Mouse (Mus musculus) CH12.LX (cell line): ENCODE results near the gene Foxn2. TPM values are rescaled to one million over a fixed set of nuclear protein-coding genes. Genes with fewer than 3 reads are reported as not detected.
A peak's percentile ranks its signal among the peaks of the same experiment; 100 is the strongest.

Experiments used
- DNase-seq: peaks from one replicate; pipeline ENCODE4 v3.0.0-alpha.2; 2013; ENCODE audit errors: extremely low read depth
- H3K27ac ChIP-seq: 2 replicates; pipeline ENCODE4 v1.5.1; 2012; ENCODE audit warnings: low read depth, mild to moderate bottlenecking, control low read depth, moderate library complexity; ENCODE audit not compliant: insufficient read depth
- H3K27me3 ChIP-seq: replicated peaks from 2 replicates; pipeline ENCODE3; 2012; ENCODE audit warnings: inconsistent platforms
- H3K36me3 ChIP-seq, 2 experiments: replicated peaks in 1 of 2; 2 replicates each; pipeline versions ENCODE3 to v1.6.1; 2012; ENCODE audit warnings: inconsistent platforms in 1 of 2, low read length in 1 of 2, mild to moderate bottlenecking in 1 of 2, mixed read lengths in 1 of 2, moderate library complexity in 1 of 2; ENCODE audit not compliant: control insufficient read depth in 1 of 2, insufficient read depth in 1 of 2
- H3K4me1 ChIP-seq, 2 experiments: 2 replicates each; pipeline ENCODE4 v1.6.1; 2012; ENCODE audit warnings: inconsistent platforms in 1 of 2, moderate library complexity in 1 of 2; ENCODE audit not compliant: insufficient read depth in 2 of 2, control insufficient read depth in 1 of 2
- H3K4me2 ChIP-seq: 2 replicates; pipeline ENCODE4 v1.6.1; 2012; ENCODE audit warnings: low read depth, mild to moderate bottlenecking, control low read depth; ENCODE audit not compliant: poor library complexity, insufficient read depth, severe bottlenecking
- H3K4me3 ChIP-seq, 3 experiments: fragments of 150-350 bp in 1 of 3; sonication (generic) in 1 of 3; replicated peaks in 1 of 3; 2 replicates each; pipeline versions ENCODE3 to v1.5.1; 2011 to 2012; ENCODE audit warnings: low read depth in 2 of 3, low read length in 2 of 3, mild to moderate bottlenecking in 2 of 3, moderate library complexity in 2 of 3, control low read depth in 1 of 3, improper control_type of control experiment in 1 of 3, inconsistent platforms in 1 of 3, mixed read lengths in 1 of 3; ENCODE audit not compliant: poor library complexity in 1 of 3
- H3K79me2 ChIP-seq: replicated peaks from 2 replicates; pipeline ENCODE4 v1.6.1; 2012; ENCODE audit warnings: mild to moderate bottlenecking, moderate library complexity; ENCODE audit not compliant: control insufficient read depth, poor library complexity, insufficient read depth, severe bottlenecking; ENCODE audit errors: extremely low read depth
- H3K9ac ChIP-seq: 2 replicates; pipeline ENCODE4 v1.6.1; 2012; ENCODE audit warnings: low read depth, mild to moderate bottlenecking, control low read depth, moderate library complexity; ENCODE audit not compliant: insufficient read depth
- H3K9me3 ChIP-seq: replicated peaks from 2 replicates; pipeline ENCODE3; 2012; ENCODE audit warnings: low read length, inconsistent platforms, mixed read lengths
- BHLHE40 ChIP-seq: IDR thresholded peaks from 2 replicates; pipeline ENCODE4 v1.6.1; 2011; ENCODE audit warnings: mild to moderate bottlenecking, low read depth, low read length, improper control_type of control experiment
- CHD2 ChIP-seq: IDR thresholded peaks from 2 replicates; pipeline ENCODE4 v1.6.1; 2011; ENCODE audit warnings: low read length, improper control_type of control experiment
- CTCF ChIP-seq, 2 experiments: IDR thresholded peaks in 1 of 2; conservative IDR thresholded peaks in 1 of 2; 2 replicates each; pipeline ENCODE4 v1.5.1; 2011 to 2012; ENCODE audit warnings: low read depth in 2 of 2, low read length in 2 of 2, improper control_type of control experiment in 1 of 2, inconsistent platforms in 1 of 2, mild to moderate bottlenecking in 1 of 2, moderate library complexity in 1 of 2
- E2F4 ChIP-seq: IDR thresholded peaks from 2 replicates; pipeline ENCODE4 v1.6.1; 2011; ENCODE audit warnings: low read depth, low read length, improper control_type of control experiment; ENCODE audit not compliant: insufficient replicate concordance
- ELF1 ChIP-seq: IDR thresholded peaks from 2 replicates; pipeline ENCODE4 v1.6.1; 2014; ENCODE audit warnings: low read depth, mild to moderate bottlenecking, inconsistent platforms, low read length, improper control_type of control experiment
- ETS1 ChIP-seq: conservative IDR thresholded peaks from 2 replicates; pipeline ENCODE4 v1.6.1; 2012; ENCODE audit warnings: low read depth, mild to moderate bottlenecking, inconsistent platforms, low read length, improper control_type of control experiment, moderate library complexity
- GABPA ChIP-seq: IDR thresholded peaks from 2 replicates; pipeline ENCODE4 v1.6.1; 2012; ENCODE audit warnings: low read depth, low read length, improper control_type of control experiment, inconsistent platforms; ENCODE audit not compliant: insufficient replicate concordance
- IRF4 ChIP-seq: IDR thresholded peaks from 2 replicates; pipeline ENCODE4 v1.6.1; 2014; ENCODE audit warnings: low read depth, mild to moderate bottlenecking, inconsistent platforms, low read length, improper control_type of control experiment
- JUN ChIP-seq: IDR thresholded peaks from 2 replicates; pipeline ENCODE4 v1.6.1; 2011; ENCODE audit warnings: low read depth, mild to moderate bottlenecking, low read length, improper control_type of control experiment, moderate library complexity; ENCODE audit not compliant: insufficient read depth
- JUND ChIP-seq: conservative IDR thresholded peaks from 2 replicates; pipeline ENCODE4 v1.6.1; 2011; ENCODE audit warnings: low read depth, low read length, improper control_type of control experiment
- MAFK ChIP-seq: IDR thresholded peaks from 2 replicates; pipeline ENCODE4 v1.6.1; 2011; ENCODE audit warnings: low read length, improper control_type of control experiment; ENCODE audit not compliant: insufficient replicate concordance
- MAZ ChIP-seq: IDR thresholded peaks from 2 replicates; pipeline ENCODE4 v1.6.1; 2012; ENCODE audit warnings: low read depth, mild to moderate bottlenecking, inconsistent platforms, low read length, improper control_type of control experiment, moderate library complexity
- MEF2A ChIP-seq: IDR thresholded peaks from 2 replicates; pipeline ENCODE4 v1.6.1; 2014; ENCODE audit warnings: low read depth, mild to moderate bottlenecking, inconsistent platforms, low read length, improper control_type of control experiment, borderline replicate concordance
- MYC ChIP-seq: IDR thresholded peaks from 2 replicates; pipeline ENCODE4 v1.6.1; 2011; ENCODE audit warnings: low read depth, mild to moderate bottlenecking, improper control_type of control experiment, low read length
- NELFE ChIP-seq: IDR thresholded peaks from 2 replicates; pipeline ENCODE4 v1.6.1; 2011; ENCODE audit warnings: low read depth, low read length, improper control_type of control experiment
- NRF1 ChIP-seq: IDR thresholded peaks from 2 replicates; pipeline ENCODE4 v1.6.1; 2014; ENCODE audit warnings: low read depth, mild to moderate bottlenecking, inconsistent platforms, low read length, improper control_type of control experiment, moderate library complexity
- PAX5 ChIP-seq: IDR thresholded peaks from 2 replicates; pipeline ENCODE4 v1.6.1; 2012; ENCODE audit warnings: low read length, inconsistent platforms, mixed read lengths
- POLR2A ChIP-seq: IDR thresholded peaks from 2 replicates; pipeline ENCODE4 v1.6.1; 2011; ENCODE audit warnings: low read depth, mild to moderate bottlenecking, improper control_type of control experiment, low read length
- RAD21 ChIP-seq: IDR thresholded peaks from 2 replicates; pipeline ENCODE4 v1.6.1; 2011; ENCODE audit warnings: low read depth, mild to moderate bottlenecking, low read length, improper control_type of control experiment, moderate library complexity
- RCOR1 ChIP-seq: conservative IDR thresholded peaks from 2 replicates; pipeline ENCODE4 v1.6.1; 2012; ENCODE audit warnings: low read depth, mild to moderate bottlenecking, inconsistent platforms, low read length, improper control_type of control experiment
- SMC3 ChIP-seq: IDR thresholded peaks from 2 replicates; pipeline ENCODE4 v1.6.1; 2011; ENCODE audit warnings: low read depth, low read length, improper control_type of control experiment
- TBP ChIP-seq: conservative IDR thresholded peaks from 2 replicates; pipeline ENCODE4 v1.6.1; 2011; ENCODE audit warnings: low read depth, low read length, improper control_type of control experiment
- TCF12 ChIP-seq: IDR thresholded peaks from 2 replicates; pipeline ENCODE4 v1.6.1; 2014; ENCODE audit warnings: low read depth, mild to moderate bottlenecking, inconsistent platforms, low read length, improper control_type of control experiment
- UBTF ChIP-seq: IDR thresholded peaks from 2 replicates; pipeline ENCODE4 v1.6.1; 2012; ENCODE audit warnings: low read depth, mild to moderate bottlenecking, inconsistent platforms, low read length, improper control_type of control experiment, moderate library complexity
- USF1 ChIP-seq: IDR thresholded peaks from 2 replicates; pipeline ENCODE4 v1.6.1; 2014; ENCODE audit warnings: low read depth, mild to moderate bottlenecking, inconsistent platforms, low read length, improper control_type of control experiment
- USF2 ChIP-seq: conservative IDR thresholded peaks from 2 replicates; pipeline ENCODE4 v1.6.1; 2011; ENCODE audit warnings: low read depth, low read length, improper control_type of control experiment
- ZC3H11A ChIP-seq: IDR thresholded peaks from 2 replicates; pipeline ENCODE4 v1.6.1; 2012; ENCODE audit warnings: low read depth, mild to moderate bottlenecking, inconsistent platforms, low read length, improper control_type of control experiment
- ZKSCAN1 ChIP-seq: IDR thresholded peaks from 2 replicates; pipeline ENCODE4 v1.6.1; 2012; ENCODE audit warnings: low read depth, inconsistent platforms, low read length, improper control_type of control experiment, borderline replicate concordance
- ZMIZ1 ChIP-seq: IDR thresholded peaks from 2 replicates; pipeline ENCODE4 v1.6.1; 2012; ENCODE audit warnings: low read depth, mild to moderate bottlenecking, inconsistent platforms, low read length, improper control_type of control experiment
- ZNF384 ChIP-seq: IDR thresholded peaks from 2 replicates; pipeline ENCODE4 v1.6.1; 2012; ENCODE audit warnings: low read depth, low read length, improper control_type of control experiment, inconsistent platforms
- dilution Hi-C: fragments of 300-500 bp; cut with MboI; formaldehyde crosslinking; loops from 2 replicates; pipeline ENCODE4 v1.14.3; 2020; ENCODE audit warnings: low sequenced_read_pairs; ENCODE audit not compliant: extremely low pct_unique_long_range_greater_than_20kb, extremely low pct_ligation_motif_present
- in situ Hi-C: fragments of 300-500 bp; cut with MboI; formaldehyde crosslinking; loops from 3 replicates; pipeline ENCODE4 v1.14.3; 2019; ENCODE audit warnings: low sequenced_read_pairs, low pct_ligation_motif_present, low pct_unique_long_range_greater_than_20kb, mixed read lengths
- polyA plus RNA-seq: library from polyadenylated mRNA; unstranded; fragments of >175 nt; gene quantifications from 2 replicates; pipeline ENCODE4 v1.2.1, GENCODE M21; 2012; ENCODE audit warnings: low read depth; ENCODE audit not compliant: insufficient read length
- total RNA-seq, 2 experiments: library from RNA; depleted of rRNA; stranded (reverse); fragments of 300-350 nt in 1 of 2; fragments of >200 nt in 1 of 2; gene quantifications; 2 replicates each; pipeline ENCODE4 v1.2.3; 2012 to 2014

Gene Foxn2
- total and polyA plus RNA-seq, 3 experiments, result 13.2 to 24.6 (median 16.0) TPM

DNA sequence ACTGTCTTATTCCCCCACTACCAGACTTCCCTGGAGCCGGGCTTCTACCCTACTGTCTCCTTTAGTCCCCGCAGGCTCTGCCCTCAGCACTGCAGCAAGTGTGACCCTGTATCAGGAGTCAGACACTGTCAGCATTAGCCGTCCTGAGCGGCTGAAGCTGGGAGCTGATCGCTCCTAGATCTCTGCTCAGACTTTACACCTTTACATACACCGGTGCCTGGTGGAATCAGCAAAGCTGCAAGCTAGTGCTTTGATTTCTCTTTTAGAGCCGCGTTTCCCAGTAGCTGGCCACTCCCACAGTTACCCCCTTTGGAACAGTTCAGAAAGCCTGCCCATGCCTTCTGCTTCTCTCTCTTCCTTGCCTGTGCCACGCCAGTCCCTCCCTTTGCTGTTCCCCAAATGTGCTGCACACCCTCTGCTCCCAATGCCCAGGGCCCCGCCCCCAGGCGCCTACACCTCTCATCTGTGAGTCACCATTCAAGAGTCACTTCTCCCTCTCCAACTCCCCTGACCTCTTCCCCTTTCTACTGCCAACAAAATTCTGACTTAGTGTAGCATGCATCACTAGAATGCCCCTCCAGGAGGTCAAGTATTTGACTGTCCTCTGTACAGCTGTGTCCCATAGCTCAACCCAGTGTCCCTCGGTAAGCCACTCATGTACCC lies 68.5 kb downstream of the Foxn2 start (continued):
- TF ChIP-seq ZC3H11A, result no peak
- no peak for TF ChIP-seq USF2

DNA sequence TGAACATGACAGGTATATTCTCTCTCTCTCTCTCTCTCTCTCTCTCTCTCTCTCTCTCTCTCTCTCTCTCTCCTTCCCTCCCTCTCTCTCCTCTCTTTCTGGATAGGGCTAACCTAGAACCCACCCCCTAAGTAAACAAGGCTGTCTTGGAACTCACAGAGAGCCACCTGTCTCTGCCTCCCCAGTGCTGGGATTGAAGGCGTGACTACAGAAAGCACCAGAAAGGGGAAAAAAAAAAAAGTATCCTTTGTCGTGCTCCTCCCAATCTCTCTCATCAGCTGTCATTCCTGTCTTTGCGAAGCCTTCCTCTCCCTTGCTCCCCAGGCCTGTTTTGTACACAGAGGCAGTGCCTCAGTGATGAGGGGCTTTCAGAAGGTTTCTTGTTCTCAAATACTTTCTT lies 69.5 kb downstream of the Foxn2 start:
- TF ChIP-seq ZKSCAN1, result no peak
- no peak for TF ChIP-seq UBTF
- TF ChIP-seq MYC, result no peak
- TF ChIP-seq JUN, result no peak
- TF ChIP-seq MAZ, result no peak
- TF ChIP-seq TCF12, result no peak
- no peak for TF ChIP-seq CTCF (conservative IDR thresholded peaks at IDR 0.05 in 1 of 2, IDR thresholded peaks at IDR 0.05 in 1 of 2; ENCODE audit: low read depth in 2 of 2, low read length in 2 of 2)
- no peak for TF ChIP-seq NELFE
- no peak for TF ChIP-seq POLR2A
- no peak for TF ChIP-seq TBP
- no peak for TF ChIP-seq ELF1
- TF ChIP-seq CHD2, result no peak
- no peak for TF ChIP-seq JUND
- TF ChIP-seq ZNF384, result no peak
- TF ChIP-seq NRF1, result no peak
- no peak for TF ChIP-seq RCOR1
- no peak for TF ChIP-seq BHLHE40
- TF ChIP-seq SMC3, result no peak
- TF ChIP-seq, all 38 proteins: peak for 0
- no peak overlapping the region for H3K27ac ChIP-seq
- dilution Hi-C loops, result no loop called here
- no peak overlapping the region for H3K4me3 ChIP-seq
- in situ Hi-C loops, result loop anchor here (5.0 to 25.0 kb wide), 2 partner anchors 253 to 623 kb away; no protein-coding TSS in a partner anchor
- peaks cover 10 to 20% of the 10 kb centered on the region in 2 experiments for H3K4me1 ChIP-seq
- no peaks in the 10 kb centered on the region for H3K79me2 ChIP-seq
- H3K36me3 ChIP-seq, result no peaks in the 10 kb centered on the region
- no peak overlapping the region for H3K9ac ChIP-seq
- DNase-seq, result no peak
- H3K9me3 ChIP-seq, result no peaks in the 10 kb centered on the region
- H3K27me3 ChIP-seq, result no peaks in the 10 kb centered on the region
- H3K4me2 ChIP-seq, result no peak overlapping the region

DNA sequence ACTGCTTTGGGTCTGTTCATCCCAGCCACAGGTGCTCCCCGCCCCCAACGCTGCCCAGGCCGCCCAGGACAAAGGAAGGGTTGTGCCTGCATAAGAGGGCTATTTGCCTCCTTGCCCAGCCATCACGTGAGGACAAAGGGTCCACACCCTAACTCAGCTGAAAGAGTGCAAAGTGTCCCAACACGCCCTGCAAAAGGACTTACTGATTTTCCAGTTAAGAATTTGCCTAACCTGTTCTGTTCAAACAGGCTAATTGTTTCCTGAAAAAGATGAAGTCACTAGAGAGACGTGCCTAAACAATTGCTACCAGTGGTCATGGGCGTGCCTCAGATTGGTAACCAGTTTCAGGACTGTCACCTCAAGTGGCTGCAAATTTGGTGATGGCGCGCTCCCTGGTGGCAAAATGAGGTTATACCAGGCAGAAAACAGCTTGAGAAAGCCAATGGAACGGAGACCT lies 70.6 kb downstream of the Foxn2 start:
- in situ Hi-C loops (loop anchor here (25.0 kb wide), 1 partner anchor 624 kb away; no protein-coding TSS in a partner anchor), dilution Hi-C loops (no loop called here)
- Histone ChIP-seq H3K9me3 (peaks cover 4% of the 10 kb centered on the region), H3K36me3 (no peaks in the 10 kb centered on the region), H3K27me3 (no peaks in the 10 kb centered on the region), H3K9ac (no peak overlapping the region), H3K27ac (no peak overlapping the region), H3K79me2 (no peaks in the 10 kb centered on the region), H3K4me2 (no peak overlapping the region), H3K4me3 (no peak overlapping the region), H3K4me1 (peaks cover 10 to 20% of the 10 kb centered on the region in 2 experiments)
- peak; percentile 90 for DNase-seq
- TF ChIP-seq ZKSCAN1, result no peak
- TF ChIP-seq ETS1, result peak; percentile 53
- TF ChIP-seq GABPA, result no peak
- peak; percentile 63 for TF ChIP-seq JUND
- no peak for TF ChIP-seq PAX5
- no peak for TF ChIP-seq ZMIZ1
- no peak for TF ChIP-seq E2F4
- no peak for TF ChIP-seq NELFE
- TF ChIP-seq POLR2A, result no peak
- TF ChIP-seq MAZ, result 0 out of 2 replicates have a peak, but pooled peaks have one; percentile 42
- no peak for TF ChIP-seq MAFK
- peak; percentile 96 for TF ChIP-seq RAD21
- TF ChIP-seq MEF2A, result peak; percentile 73
- peak; percentile 95 for TF ChIP-seq SMC3
- peak; percentile 94 for TF ChIP-seq ZC3H11A
- TF ChIP-seq USF2, result no peak
- peak; percentile 46 for TF ChIP-seq USF1
- peak; percentile 81 for TF ChIP-seq IRF4
